Mouse (Mus musculus) c-Kit-negative CD71-positive TER-119-positive erythroid progenitor cells, embryonic 14.5 days (primary cell): Measurements from ENCODE around the gene Chd2.
"Not testable (repeated sequence)": the region's sequence is repeated elsewhere in the genome, so short reads cannot be mapped to it uniquely, and the experiment has no call there.

Source experiments
- DNase-seq: peaks from one replicate; pipeline ENCODE4 v3.0.0-alpha.2; 2013; ENCODE audit warnings: low read depth, low spot score

The Chd2 gene

GRCm38 (mm10) chr7:73541412-73542130 is at the start of gene Chd2:
Chd2 (minus strand) TSS chr7:73541830.
- peak; percentile 71 for DNase-seq

GRCm38 (mm10) chr7:73590757-73591156 is 49.1 kb upstream of the Chd2 start:
- no peak for DNase-seq

- no peak for DNase-seq
Observed at GRCm38 (mm10) chr7:73589208-73589771, 47.7 kb upstream of the Chd2 start.

GRCm38 (mm10) chr7:73588351-73588906 is 46.8 kb upstream of the Chd2 start:
- DNase-seq: no peak

- no peak for DNase-seq
Observed at GRCm38 (mm10) chr7:73586717-73587116, 45.1 kb upstream of the Chd2 start.

GRCm38 (mm10) chr7:73586206-73586605 is 44.6 kb upstream of the Chd2 start:
- DNase-seq: no peak

GRCm38 (mm10) chr7:73585114-73586032 is 43.7 kb upstream of the Chd2 start:
- no peak for DNase-seq

- DNase-seq: no peak
Observed at GRCm38 (mm10) chr7:73584009-73584995, 42.7 kb upstream of the Chd2 start.

GRCm38 (mm10) chr7:73583400-73583799 is 41.8 kb upstream of the Chd2 start:
- DNase-seq: no peak

- no peak for DNase-seq
Observed at GRCm38 (mm10) chr7:73581836-73582375, 40.3 kb upstream of the Chd2 start.

GRCm38 (mm10) chr7:73579072-73579731 is 37.6 kb upstream of the Chd2 start:
- no peak for DNase-seq

- DNase-seq: no peak
Observed at GRCm38 (mm10) chr7:73577888-73578421, 36.3 kb upstream of the Chd2 start.

GRCm38 (mm10) chr7:73576101-73576936 is 34.7 kb upstream of the Chd2 start:
- DNase-seq: no peak

GRCm38 (mm10) chr7:73575257-73575656 is 33.6 kb upstream of the Chd2 start:
- no peak for DNase-seq

GRCm38 (mm10) chr7:73574673-73575072 is 33.0 kb upstream of the Chd2 start:
- not testable (repeated sequence) for DNase-seq

GRCm38 (mm10) chr7:73572571-73572970 is 30.9 kb upstream of the Chd2 start:
- no peak for DNase-seq

GRCm38 (mm10) chr7:73568801-73569403 is 27.3 kb upstream of the Chd2 start:
- DNase-seq: no peak

GRCm38 (mm10) chr7:73567754-73568161 is 26.1 kb upstream of the Chd2 start:
- DNase-seq: no peak
